Mouse (Mus musculus): ENCODE measurements around the gene Fndc11. TPM values are rescaled to one million over a fixed set of nuclear protein-coding genes. Genes with fewer than 3 reads are reported as not detected.

The Fndc11 gene
- total and polyA plus RNA-seq, 3 experiments: 0.59 TPM; not detected in 2

DNA sequence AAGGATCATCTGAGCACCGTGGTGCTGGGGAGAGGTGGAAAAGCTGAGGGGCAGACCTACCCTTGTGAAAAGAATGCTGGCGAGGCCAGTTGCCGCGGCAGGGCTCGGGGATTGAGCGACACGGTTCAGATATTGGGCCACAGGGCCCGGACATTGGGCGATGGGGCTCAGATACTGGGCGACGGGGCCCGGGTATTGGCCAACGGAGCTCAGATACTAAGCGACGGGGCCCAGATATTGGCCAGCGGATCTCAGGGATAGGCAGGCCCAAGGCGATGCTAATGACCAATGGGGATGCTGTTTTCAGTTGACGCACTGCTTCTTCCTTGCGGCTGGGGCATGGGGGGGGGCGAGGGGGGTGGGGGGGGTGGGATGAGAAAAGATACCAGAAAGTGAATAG is 11.4 kb downstream of the Fndc11 start:
- no peak overlapping the region for H3K4me2 ChIP-seq (ENCODE audit: insufficient read depth, low read depth, poor library complexity, severe bottlenecking)
- TF ChIP-seq NELFE (IDR thresholded peaks at IDR 0.05; ENCODE audit: low read depth, low read length) (no peak), MEF2A (IDR thresholded peaks at IDR 0.05; ENCODE audit: borderline replicate concordance, low read depth, low read length) (no peak), ZC3H11A (IDR thresholded peaks at IDR 0.05; ENCODE audit: low read depth, low read length) (no peak), USF1 (IDR thresholded peaks at IDR 0.05; ENCODE audit: low read depth, low read length) (no peak), NRF1 (IDR thresholded peaks at IDR 0.05; ENCODE audit: low read depth, low read length) (no peak), JUN (IDR thresholded peaks at IDR 0.05; ENCODE audit: insufficient read depth, low read depth, low read length) (no peak), ZMIZ1 (IDR thresholded peaks at IDR 0.05; ENCODE audit: low read depth, low read length) (no peak), ZNF384 (IDR thresholded peaks at IDR 0.05; ENCODE audit: low read depth, low read length) (no peak), UBTF (IDR thresholded peaks at IDR 0.05; ENCODE audit: low read depth, low read length) (no peak), E2F4 (IDR thresholded peaks at IDR 0.05; ENCODE audit: insufficient replicate concordance, low read depth, low read length) (no peak), JUND (conservative IDR thresholded peaks at IDR 0.05; ENCODE audit: low read depth, low read length) (no peak), GABPA (IDR thresholded peaks at IDR 0.05; ENCODE audit: insufficient replicate concordance, low read depth, low read length) (no peak), HCFC1 (IDR thresholded peaks at IDR 0.05; ENCODE audit: low read depth, low read length) (no peak)
- no peaks in the 10 kb centered on the region for H3K27me3 ChIP-seq (replicated peaks)
- no peaks in the 10 kb centered on the region for H3K9me3 ChIP-seq (replicated peaks; ENCODE audit: low read length)
- peaks cover 96 to 100% of the 10 kb centered on the region in 2 experiments for H3K36me3 ChIP-seq (replicated peaks in 1 of 2; ENCODE audit: control insufficient read depth in 1 of 2, insufficient read depth in 1 of 2, low read length in 1 of 2)
- H3K79me2 ChIP-seq (replicated peaks; ENCODE audit: control insufficient read depth, extremely low read depth, insufficient read depth, poor library complexity, severe bottlenecking): no peaks in the 10 kb centered on the region
- no peak overlapping the region for H3K9ac ChIP-seq (ENCODE audit: insufficient read depth, low read depth)
- no peaks in the 10 kb centered on the region for H3K4me1 ChIP-seq (ENCODE audit: control insufficient read depth in 1 of 2, insufficient read depth in 2 of 2)
- dilution Hi-C loops (cut with MboI; ENCODE audit: extremely low pct_ligation_motif_present, extremely low pct_unique_long_range_greater_than_20kb, low sequenced_read_pairs): no loop called here
- no peak overlapping the region for H3K4me3 ChIP-seq (replicated peaks in 1 of 3; ENCODE audit: low read depth in 2 of 3, low read length in 2 of 3, poor library complexity in 1 of 3)
- in situ Hi-C loops (cut with MboI; ENCODE audit: low pct_ligation_motif_present, low pct_unique_long_range_greater_than_20kb, low sequenced_read_pairs): loop anchor here (5.0 kb wide), 1 partner anchor 34 kb away; no protein-coding TSS in a partner anchor
- no peak for DNase-seq (ENCODE audit: extremely low read depth)
- H3K27ac ChIP-seq (ENCODE audit: insufficient read depth, low read depth): no peak overlapping the region

GRCm38 (mm10) chr2:181233443-181233842 is 13.6 kb downstream of the Fndc11 start:
- dilution Hi-C loops (cut with MboI; ENCODE audit: extremely low pct_ligation_motif_present, extremely low pct_unique_long_range_greater_than_20kb, low sequenced_read_pairs): no loop called here

More at GRCm38 (mm10) chr2:181233443-181233842, 13.6 kb downstream of the Fndc11 start:
- Histone ChIP-seq H3K27me3 (replicated peaks) (no peaks in the 10 kb centered on the region), H3K79me2 (replicated peaks; ENCODE audit: control insufficient read depth, extremely low read depth, insufficient read depth, poor library complexity, severe bottlenecking) (no peaks in the 10 kb centered on the region), H3K27ac (ENCODE audit: insufficient read depth, low read depth) (no peak overlapping the region), H3K4me1 (ENCODE audit: control insufficient read depth in 1 of 2, insufficient read depth in 2 of 2) (peaks cover 7 to 14% of the 10 kb centered on the region in 2 experiments; a peak in 3 of 4 replicates), H3K9me3 (replicated peaks; ENCODE audit: low read length) (no peaks in the 10 kb centered on the region), H3K36me3 (replicated peaks in 1 of 2; ENCODE audit: control insufficient read depth in 1 of 2, insufficient read depth in 1 of 2, low read length in 1 of 2) (peaks cover 95 to 100% of the 10 kb centered on the region in 2 experiments), H3K4me2 (ENCODE audit: insufficient read depth, low read depth, poor library complexity, severe bottlenecking) (no peak overlapping the region), H3K4me3 (replicated peaks in 1 of 3; ENCODE audit: low read depth in 2 of 3, low read length in 2 of 3, poor library complexity in 1 of 3) (no peak overlapping the region), H3K9ac (ENCODE audit: insufficient read depth, low read depth) (no peak overlapping the region)
- no peak for TF ChIP-seq NRF1 (IDR thresholded peaks at IDR 0.05; ENCODE audit: low read depth, low read length)
- in situ Hi-C loops (cut with MboI; ENCODE audit: low pct_ligation_motif_present, low pct_unique_long_range_greater_than_20kb, low sequenced_read_pairs): loop anchor here (5.0 kb wide), 1 partner anchor 36 kb away; no protein-coding TSS in a partner anchor
- no peak for DNase-seq (ENCODE audit: extremely low read depth)
